Mouse (Mus musculus) neural tube, embryonic 13.5 days (tissue): ENCODE measurements at regions not wholly inside any gene's neighbourhood (a gene's known extent, or its start where the extent isn't known, plus 50 kb on each side); places are given as distances from the start of the nearest gene placed in this dataset.

Experiments used
- ATAC-seq: fragments of 200-750 bp; cut with Nextera tagmentation; 2 replicates; pipeline ENCODE4 v1.8.0; 2017; ENCODE audit warnings: low read depth, mild to moderate bottlenecking, moderate TSS enrichment, moderate library complexity
- H3K27ac ChIP-seq: fragments of 300-500 bp; sonication (generic); replicated peaks from 2 replicates; pipeline ENCODE4 v1.5.1; 2015; ENCODE audit warnings: moderate library complexity, mild to moderate bottlenecking, inconsistent platforms
- H3K27me3 ChIP-seq: fragments of 300-500 bp; sonication (generic); 2 replicates; pipeline ENCODE4 v1.6.1; 2015; ENCODE audit warnings: mild to moderate bottlenecking, inconsistent platforms
- H3K36me3 ChIP-seq: fragments of 300-500 bp; sonication (generic); 2 replicates; pipeline ENCODE4 v1.6.1; 2015; ENCODE audit warnings: mild to moderate bottlenecking, inconsistent platforms
- H3K4me1 ChIP-seq: fragments of 300-500 bp; sonication (generic); replicated peaks from 2 replicates; pipeline ENCODE4 v1.6.1; 2015; ENCODE audit warnings: inconsistent platforms
- H3K4me2 ChIP-seq: fragments of 300-500 bp; sonication (generic); 2 replicates; pipeline ENCODE4 v1.6.1; 2015; ENCODE audit warnings: inconsistent platforms, mild to moderate bottlenecking, moderate library complexity
- H3K4me3 ChIP-seq: fragments of 300-500 bp; sonication (generic); 2 replicates; pipeline ENCODE4 v1.5.1; 2015; ENCODE audit warnings: mild to moderate bottlenecking, inconsistent platforms
- H3K9ac ChIP-seq: fragments of 300-500 bp; sonication (generic); 2 replicates; pipeline ENCODE4 v1.6.1; 2015; ENCODE audit warnings: moderate library complexity, mild to moderate bottlenecking, inconsistent platforms
- H3K9me3 ChIP-seq: fragments of 300-500 bp; sonication (generic); 2 replicates; pipeline ENCODE4 v1.6.1; 2016; ENCODE audit warnings: inconsistent platforms
- WGBS: fragments of 180-500 bp; shearing (Covaris S2); methylation state at CpG from one replicate; pipeline ENCODE4 v1.1.7; 2015; 5-methylcytosine and 5-hydroxymethylcytosine counted together

- Histone ChIP-seq H3K4me3 (no peak overlapping the region), H3K9me3 (no peaks in the 10 kb centered on the region), H3K27me3 (no peaks in the 10 kb centered on the region; the same call in 1 of the 2 replicates), H3K36me3 (no peaks in the 10 kb centered on the region), H3K4me2 (no peak overlapping the region), H3K9ac (no peak overlapping the region), H3K27ac (peak overlapping the region; percentile 61; the same call in 1 of the 2 replicates), H3K4me1 (peaks cover 42% of the 10 kb centered on the region)
- 21% methylated on average over 7 of the region's 7 CpGs for WGBS
- no peak for ATAC-seq
These were observed 202.5 kb downstream of the Arhgef10l start for GRCm38 (mm10) chr4:140463296-140463695.

DNA sequence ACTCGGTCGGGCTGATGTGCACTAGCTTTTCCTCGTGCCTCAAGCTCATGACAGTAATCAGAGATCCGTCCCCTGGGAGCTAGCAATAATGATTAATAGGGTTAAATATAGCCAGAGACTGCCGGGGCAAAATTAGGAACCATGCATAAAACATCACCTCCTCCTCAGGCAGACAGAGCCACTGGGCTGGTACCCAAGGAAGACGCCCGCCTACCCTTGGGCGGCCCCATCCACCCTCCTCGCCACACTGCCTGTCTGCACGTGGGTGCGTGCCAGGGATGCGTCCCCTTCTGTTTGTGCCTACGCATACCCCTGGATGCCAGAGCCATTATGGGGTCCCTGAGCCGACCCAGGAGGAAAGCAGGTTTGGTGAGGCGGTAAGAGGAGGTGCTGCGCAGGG, 204.5 kb downstream of the Arhgef10l start:
- H3K27ac ChIP-seq, result peak overlapping the region; percentile 42; the same call in 1 of the 2 replicates
- no peak for ATAC-seq
- no peak overlapping the region for H3K4me3 ChIP-seq
- WGBS, result 55% methylated on average over 16 of the region's 16 CpGs
- H3K9me3 ChIP-seq, result no peaks in the 10 kb centered on the region
- H3K9ac ChIP-seq, result no peak overlapping the region
- no peak overlapping the region for H3K4me2 ChIP-seq
- H3K36me3 ChIP-seq, result no peaks in the 10 kb centered on the region
- H3K27me3 ChIP-seq, result no peaks in the 10 kb centered on the region; the same call in 1 of the 2 replicates
- peaks cover 34% of the 10 kb centered on the region for H3K4me1 ChIP-seq

- ATAC-seq, result no peak
- H3K36me3 ChIP-seq, result no peaks in the 10 kb centered on the region
- no peaks in the 10 kb centered on the region for H3K9me3 ChIP-seq
- H3K4me1 ChIP-seq, result peaks cover 21% of the 10 kb centered on the region
- H3K4me3 ChIP-seq, result no peak overlapping the region
- no peak overlapping the region for H3K9ac ChIP-seq
- no peak overlapping the region for H3K4me2 ChIP-seq
- H3K27ac ChIP-seq, result no peak overlapping the region
- H3K27me3 ChIP-seq, result 0 out of 2 replicates have a peak, but pooled peaks cover 5% of the 10 kb centered on the region
- 87% methylated on average over 10 of the region's 10 CpGs for WGBS
These were observed 202.5 kb upstream of the Igsf21 start for GRCm38 (mm10) chr4:140449062-140449461.

- no peak for ATAC-seq
- no peaks in the 10 kb centered on the region for H3K9me3 ChIP-seq
- H3K4me3 ChIP-seq, result no peak overlapping the region
- H3K27ac ChIP-seq, result no peak overlapping the region
- no peak overlapping the region for H3K4me2 ChIP-seq
- no peak overlapping the region for H3K9ac ChIP-seq
- no peaks in the 10 kb centered on the region for H3K36me3 ChIP-seq
- 0 out of 2 replicates have a peak, but pooled peaks cover 5% of the 10 kb centered on the region for H3K27me3 ChIP-seq
- 93% methylated on average over 6 of the region's 6 CpGs for WGBS
- H3K4me1 ChIP-seq, result peaks cover 1% of the 10 kb centered on the region
These were observed 199.9 kb upstream of the Igsf21 start for GRCm38 (mm10) chr4:140446455-140446854.

DNA sequence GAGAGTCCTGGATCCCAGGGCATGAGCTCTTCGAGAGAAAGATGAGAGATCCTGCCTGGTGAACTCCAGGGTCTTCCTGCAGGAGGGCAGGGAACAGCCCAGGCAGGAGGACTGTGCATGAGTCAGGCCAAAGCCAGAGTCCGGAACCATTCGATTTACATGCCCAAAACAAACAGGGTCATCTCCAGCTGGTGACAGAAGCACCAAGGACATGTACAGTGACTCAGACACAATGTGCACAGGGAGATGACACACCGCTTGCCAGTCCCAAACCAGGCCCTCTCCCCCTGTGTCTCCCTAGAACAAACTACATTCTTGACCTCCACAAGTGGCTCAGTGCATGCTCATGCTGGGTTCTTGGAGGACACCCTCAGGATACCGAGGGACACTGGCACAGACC, 199.3 kb upstream of the Igsf21 start:
- Histone ChIP-seq H3K4me3 (no peak overlapping the region), H3K9ac (no peak overlapping the region), H3K4me1 (no peaks in the 10 kb centered on the region), H3K27ac (no peak overlapping the region), H3K9me3 (no peaks in the 10 kb centered on the region), H3K36me3 (no peaks in the 10 kb centered on the region), H3K4me2 (no peak overlapping the region), H3K27me3 (0 out of 2 replicates have a peak, but pooled peaks cover 5% of the 10 kb centered on the region)
- ATAC-seq, result no peak
- 76% methylated on average over 5 of the region's 5 CpGs for WGBS

DNA sequence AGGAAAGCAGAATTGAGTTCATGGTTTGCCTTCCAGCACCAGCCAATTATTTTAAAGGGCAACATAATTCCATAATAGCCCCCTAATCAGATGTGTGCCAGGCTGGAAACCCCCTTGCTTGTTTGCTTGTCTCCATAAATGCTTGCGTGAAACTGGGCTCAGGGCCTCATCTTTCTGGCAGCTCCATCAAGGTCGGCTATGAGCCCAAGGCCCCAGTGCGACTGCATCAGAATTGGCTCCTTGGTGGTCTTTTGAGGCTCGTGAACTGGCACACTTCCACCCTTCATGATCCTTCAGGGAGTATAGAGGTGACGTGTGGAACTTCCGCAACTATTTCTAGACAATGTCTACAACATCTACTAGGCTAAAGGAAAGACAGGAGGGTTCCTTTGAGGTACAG, 196.6 kb upstream of the Igsf21 start:
- Histone ChIP-seq H3K4me1 (no peaks in the 10 kb centered on the region; the same call in 1 of the 2 replicates), H3K4me3 (no peak overlapping the region), H3K27ac (no peak overlapping the region), H3K36me3 (no peaks in the 10 kb centered on the region), H3K9ac (no peak overlapping the region), H3K9me3 (no peaks in the 10 kb centered on the region), H3K27me3 (no peaks in the 10 kb centered on the region; the same call in 1 of the 2 replicates), H3K4me2 (no peak overlapping the region)
- ATAC-seq, result no peak
- 80% methylated on average over 6 of the region's 6 CpGs for WGBS

GRCm38 (mm10) chr4:140441805-140442204, 195.2 kb upstream of the Igsf21 start:
- H3K27ac ChIP-seq, result no peak overlapping the region
- no peaks in the 10 kb centered on the region; the same call in 1 of the 2 replicates for H3K27me3 ChIP-seq
- no peak overlapping the region for H3K4me3 ChIP-seq
- H3K9me3 ChIP-seq, result no peaks in the 10 kb centered on the region
- no peaks in the 10 kb centered on the region; the same call in 1 of the 2 replicates for H3K4me1 ChIP-seq
- H3K36me3 ChIP-seq, result no peaks in the 10 kb centered on the region
- 76% methylated on average over 8 of the region's 8 CpGs for WGBS
- H3K9ac ChIP-seq, result no peak overlapping the region
- no peak for ATAC-seq
- no peak overlapping the region for H3K4me2 ChIP-seq

DNA sequence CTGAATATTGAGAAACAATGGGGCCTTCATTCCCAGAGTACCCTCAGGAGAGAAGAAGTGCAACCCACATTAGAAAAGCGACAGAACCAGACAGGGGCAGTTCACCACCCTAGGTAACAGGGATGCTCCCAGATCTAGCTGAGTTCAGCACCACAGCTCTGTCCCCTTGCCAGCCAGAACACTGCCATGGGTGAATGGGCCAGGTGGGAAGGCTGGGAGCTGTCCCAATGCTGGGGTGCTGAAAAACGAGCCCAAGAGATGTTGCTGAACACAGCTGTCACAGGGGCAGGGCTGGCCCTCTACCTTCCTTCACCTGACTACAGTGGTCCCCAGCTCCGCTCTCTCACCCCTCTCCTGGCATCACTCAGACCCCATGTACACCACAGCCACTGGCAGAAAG, 193.3 kb upstream of the Igsf21 start:
- WGBS, result 30% methylated on average over 3 of the region's 3 CpGs
- Histone ChIP-seq H3K4me1 (peaks cover 10% of the 10 kb centered on the region), H3K9ac (no peak overlapping the region), H3K36me3 (no peaks in the 10 kb centered on the region), H3K9me3 (no peaks in the 10 kb centered on the region), H3K4me3 (no peak overlapping the region), H3K4me2 (no peak overlapping the region), H3K27ac (no peak overlapping the region), H3K27me3 (no peaks in the 10 kb centered on the region; the same call in 1 of the 2 replicates)
- ATAC-seq, result no peak

DNA sequence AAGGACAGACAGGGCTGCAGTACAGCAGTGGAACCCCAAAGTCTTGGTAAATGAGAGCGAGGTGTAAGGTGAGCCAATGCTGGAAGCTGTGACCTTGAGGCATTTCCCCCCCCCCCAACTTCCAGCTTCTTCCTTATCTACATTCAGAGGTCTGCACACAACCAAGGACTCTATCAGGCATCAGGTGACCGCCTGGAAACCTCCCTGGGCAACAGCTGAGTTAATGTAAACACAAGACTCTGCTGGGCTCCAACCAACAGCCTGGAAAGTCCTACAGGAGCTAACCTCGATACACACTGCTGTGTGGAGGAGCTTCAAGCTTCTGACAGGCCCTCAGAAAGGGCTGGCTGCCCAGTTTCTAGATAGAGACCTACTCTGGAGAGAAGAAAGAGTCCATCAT, 189.4 kb upstream of the Igsf21 start:
- no peak overlapping the region for H3K4me2 ChIP-seq
- H3K27me3 ChIP-seq, result no peaks in the 10 kb centered on the region; the same call in 1 of the 2 replicates
- H3K4me3 ChIP-seq, result no peak overlapping the region
- H3K9me3 ChIP-seq, result no peaks in the 10 kb centered on the region
- H3K36me3 ChIP-seq, result no peaks in the 10 kb centered on the region
- H3K9ac ChIP-seq, result no peak overlapping the region
- no peak overlapping the region for H3K27ac ChIP-seq
- WGBS, result 64% methylated on average over 3 of the region's 3 CpGs
- ATAC-seq, result no peak
- peaks cover 24% of the 10 kb centered on the region for H3K4me1 ChIP-seq

GRCm38 (mm10) chr4:140433744-140434542, 187.4 kb upstream of the Igsf21 start:
- no peak overlapping the region for H3K4me2 ChIP-seq
- H3K9me3 ChIP-seq, result no peaks in the 10 kb centered on the region
- H3K27ac ChIP-seq, result peak overlapping the region; percentile 6; the same call in 1 of the 2 replicates
- H3K9ac ChIP-seq, result no peak overlapping the region
- peaks cover 24% of the 10 kb centered on the region for H3K4me1 ChIP-seq
- H3K36me3 ChIP-seq, result no peaks in the 10 kb centered on the region
- no peak for ATAC-seq
- no peaks in the 10 kb centered on the region for H3K27me3 ChIP-seq
- WGBS, result 63% methylated on average over 11 of the region's 11 CpGs
- H3K4me3 ChIP-seq, result no peak overlapping the region

GRCm38 (mm10) chr4:140432101-140432500, 185.5 kb upstream of the Igsf21 start:
- WGBS, result 78% methylated on average over 7 of the region's 7 CpGs
- Histone ChIP-seq H3K27ac (no peak overlapping the region), H3K4me2 (no peak overlapping the region), H3K27me3 (no peaks in the 10 kb centered on the region), H3K9me3 (no peaks in the 10 kb centered on the region), H3K9ac (no peak overlapping the region), H3K36me3 (no peaks in the 10 kb centered on the region), H3K4me3 (no peak overlapping the region), H3K4me1 (peaks cover 24% of the 10 kb centered on the region)
- no peak for ATAC-seq

DNA sequence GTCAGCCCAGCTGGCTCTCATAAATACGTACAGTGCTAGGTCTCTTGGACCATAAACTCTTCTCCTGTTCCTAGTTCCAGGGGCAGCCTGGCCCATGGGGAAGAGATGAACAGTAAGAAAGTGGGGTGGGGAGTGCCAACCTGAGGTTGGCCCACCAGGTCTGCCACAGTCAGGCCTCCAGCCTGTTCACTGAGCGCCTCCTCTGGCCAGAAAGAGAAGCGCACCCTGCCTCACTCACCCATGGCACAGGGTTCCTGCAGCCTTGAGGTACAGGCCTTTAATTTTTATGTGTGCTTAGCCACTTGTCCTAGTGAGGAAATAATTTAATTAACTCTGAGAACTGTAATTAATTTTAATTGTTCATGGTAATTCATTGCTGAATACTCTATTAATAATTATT, 180.5 kb upstream of the Igsf21 start:
- H3K9ac ChIP-seq, result no peak overlapping the region
- 80% methylated on average over 3 of the region's 3 CpGs for WGBS
- H3K9me3 ChIP-seq, result no peaks in the 10 kb centered on the region
- no peak overlapping the region for H3K4me2 ChIP-seq
- no peak overlapping the region for H3K4me3 ChIP-seq
- no peaks in the 10 kb centered on the region; the same call in 1 of the 2 replicates for H3K4me1 ChIP-seq
- H3K27ac ChIP-seq, result no peak overlapping the region
- H3K27me3 ChIP-seq, result no peaks in the 10 kb centered on the region
- no peak for ATAC-seq
- no peaks in the 10 kb centered on the region for H3K36me3 ChIP-seq
